Mouse (Mus musculus) hindbrain, embryonic 16.5 days (tissue): ENCODE data around the gene Atcay. TPM values are rescaled to one million over a fixed set of nuclear protein-coding genes. Genes with fewer than 3 reads are reported as not detected.

Source experiments
- ATAC-seq: fragments of 200-750 bp; cut with Nextera tagmentation; 2 replicates; pipeline ENCODE4 v1.8.0; 2017; ENCODE audit warnings: moderate TSS enrichment, moderate library complexity
- H3K27ac ChIP-seq: fragments of 300-500 bp; sonication (generic); 2 replicates; pipeline ENCODE4 v1.5.1; 2014; ENCODE audit warnings: low read depth, mild to moderate bottlenecking, control low read depth, low read length, moderate library complexity
- H3K27me3 ChIP-seq: fragments of 300-500 bp; sonication (generic); replicated peaks from 2 replicates; pipeline ENCODE4 v1.6.1; 2014; ENCODE audit warnings: low read length; ENCODE audit not compliant: control insufficient read depth, insufficient read depth
- H3K36me3 ChIP-seq: fragments of 300-500 bp; sonication (generic); 2 replicates; pipeline ENCODE4 v1.6.1; 2014; ENCODE audit warnings: mild to moderate bottlenecking, low read length, moderate library complexity, mixed read lengths; ENCODE audit not compliant: control insufficient read depth, insufficient read depth
- H3K4me1 ChIP-seq: fragments of 300-500 bp; sonication (generic); 2 replicates; pipeline ENCODE4 v1.6.1; 2014; ENCODE audit warnings: low read depth, low read length; ENCODE audit not compliant: control insufficient read depth, insufficient read depth
- H3K4me2 ChIP-seq: fragments of 300-500 bp; sonication (generic); 2 replicates; pipeline ENCODE4 v1.6.1; 2014; ENCODE audit warnings: mild to moderate bottlenecking, low read length, control low read depth, moderate library complexity
- H3K4me3 ChIP-seq: fragments of 300-500 bp; sonication (generic); 2 replicates; pipeline ENCODE4 v1.5.1; 2014; ENCODE audit warnings: mild to moderate bottlenecking, low read length, control low read depth, moderate library complexity
- H3K9ac ChIP-seq: fragments of 300-500 bp; sonication (generic); 2 replicates; pipeline ENCODE4 v1.6.1; 2014; ENCODE audit warnings: low read depth, mild to moderate bottlenecking, control low read depth, low read length, moderate library complexity
- H3K9me3 ChIP-seq: fragments of 300-500 bp; sonication (generic); 2 replicates; pipeline ENCODE4 v1.6.1; 2014; ENCODE audit warnings: mild to moderate bottlenecking, low read length, moderate library complexity; ENCODE audit not compliant: control insufficient read depth
- WGBS: fragments of 180-500 bp; shearing (Covaris S2); extraction: QIAGEN DNeasy Blood & Tissue Kit; methylation state at CpG from one replicate; pipeline ENCODE4 v1.1.7; 2014; 5-methylcytosine and 5-hydroxymethylcytosine counted together
- polyA plus RNA-seq: library from polyadenylated mRNA; unstranded; fragments of >200 nt; fragmentation: Nextera tagmentation; extraction: Ambion mirVana; gene quantifications from 2 replicates; pipeline ENCODE4 v1.2.1, GENCODE M21; 2015

Atcay gene
- polyA plus RNA-seq = 85.0 and 85.6 TPM in 2 replicates

- Histone ChIP-seq H3K36me3 (peaks cover 3% of the 10 kb centered on the region; the same call in 1 of the 2 replicates), H3K27ac (peak within 1 kb of the TSS; percentile 85), H3K4me3 (peak within 1 kb of the TSS; percentile 64), H3K9me3 (no peaks in the 10 kb centered on the region), H3K27me3 (no peaks in the 10 kb centered on the region), H3K4me1 (peaks cover 33% of the 10 kb centered on the region), H3K4me2 (peak within 1 kb of the TSS; percentile 55), H3K9ac (peak within 1 kb of the TSS; percentile 79)
- WGBS = 5% methylated on average over 27 of the region's 27 CpGs
- ATAC-seq = peak; percentile 89
Measured at GRCm38 (mm10) chr10:81230438-81231332, at the start of gene Atcay. Gene Atcay, minus strand, starts transcription at chr10:81230833.

- Histone ChIP-seq H3K36me3 (no peaks in the 10 kb centered on the region), H3K4me3 (no peak overlapping the region), H3K27me3 (peaks cover 5% of the 10 kb centered on the region), H3K27ac (no peak overlapping the region), H3K9ac (no peak overlapping the region), H3K4me2 (no peak overlapping the region), H3K4me1 (no peaks in the 10 kb centered on the region), H3K9me3 (no peaks in the 10 kb centered on the region; the same call in 1 of the 2 replicates)
- 51% methylated on average over 10 of the region's 10 CpGs for WGBS
- ATAC-seq = no peak
Measured at GRCm38 (mm10) chr10:81279496-81279895, 48.9 kb upstream of the Atcay start.

- H3K9me3 ChIP-seq = no peaks in the 10 kb centered on the region; the same call in 1 of the 2 replicates
- 77% methylated on average over 22 of the region's 22 CpGs for WGBS
- ATAC-seq = no peak
Measured at GRCm38 (mm10) chr10:81277676-81278075, 47.0 kb upstream of the Atcay start.

GRCm38 (mm10) chr10:81273842-81274241 lies 43.2 kb upstream of the Atcay start:
- Histone ChIP-seq H3K27ac (no peak overlapping the region), H3K9ac (no peak overlapping the region), H3K4me1 (peaks cover 7% of the 10 kb centered on the region), H3K36me3 (peaks cover 27% of the 10 kb centered on the region), H3K27me3 (no peaks in the 10 kb centered on the region), H3K4me2 (no peak overlapping the region), H3K4me3 (no peak overlapping the region), H3K9me3 (no peaks in the 10 kb centered on the region; the same call in 1 of the 2 replicates)
- 92% methylated on average over 19 of the region's 19 CpGs for WGBS
- no peak for ATAC-seq

More at GRCm38 (mm10) chr10:81277676-81278075, 47.0 kb upstream of the Atcay start:
- Histone ChIP-seq H3K36me3 (peaks cover 9% of the 10 kb centered on the region), H3K4me2 (no peak overlapping the region), H3K9ac (no peak overlapping the region), H3K27me3 (no peaks in the 10 kb centered on the region), H3K4me1 (no peaks in the 10 kb centered on the region), H3K4me3 (no peak overlapping the region), H3K27ac (no peak overlapping the region)

GRCm38 (mm10) chr10:81272356-81272755 lies 41.7 kb upstream of the Atcay start:
- no peak for ATAC-seq
- Histone ChIP-seq H3K27me3 (no peaks in the 10 kb centered on the region), H3K9ac (no peak overlapping the region), H3K9me3 (no peaks in the 10 kb centered on the region; the same call in 1 of the 2 replicates), H3K36me3 (peaks cover 27% of the 10 kb centered on the region), H3K4me2 (no peak overlapping the region), H3K27ac (no peak overlapping the region), H3K4me1 (peaks cover 12% of the 10 kb centered on the region), H3K4me3 (no peak overlapping the region)
- WGBS = 94% methylated on average over 20 of the region's 21 CpGs

- H3K27ac ChIP-seq = no peak overlapping the region
- peaks cover 34% of the 10 kb centered on the region for H3K36me3 ChIP-seq
- no peaks in the 10 kb centered on the region for H3K27me3 ChIP-seq
- no peak for ATAC-seq
- peak overlapping the region; percentile 74 for H3K9ac ChIP-seq
- peak overlapping the region; percentile 50 for H3K4me3 ChIP-seq
- H3K4me2 ChIP-seq = peak overlapping the region; percentile 78
- 87% methylated on average over 16 of the region's 16 CpGs for WGBS
- H3K4me1 ChIP-seq = peaks cover 21% of the 10 kb centered on the region
- no peaks in the 10 kb centered on the region for H3K9me3 ChIP-seq
Measured at GRCm38 (mm10) chr10:81268643-81269412, 38.2 kb upstream of the Atcay start.

- peak overlapping the region; percentile 74 for H3K9ac ChIP-seq
- no peaks in the 10 kb centered on the region for H3K9me3 ChIP-seq
- peaks cover 21% of the 10 kb centered on the region for H3K4me1 ChIP-seq
- 4% methylated on average over 23 of the region's 23 CpGs for WGBS
- peak overlapping the region; percentile 50 for H3K4me3 ChIP-seq
- H3K27me3 ChIP-seq = no peaks in the 10 kb centered on the region
- H3K36me3 ChIP-seq = peaks cover 28% of the 10 kb centered on the region
- ATAC-seq = peak; percentile 53
- H3K27ac ChIP-seq = no peak overlapping the region
- peak overlapping the region; percentile 78 for H3K4me2 ChIP-seq
Measured at GRCm38 (mm10) chr10:81268056-81268455, 37.4 kb upstream of the Atcay start.

GRCm38 (mm10) chr10:81266211-81267105 lies 35.8 kb upstream of the Atcay start, which contains the start of the genes Mrpl54 and Apba3:
Gene Mrpl54, minus strand, starts transcription at chr10:81266934.
Gene Apba3, plus strand, starts transcription at chr10:81266960.
- H3K4me2 ChIP-seq = peak within 1 kb of the TSS; percentile 78
- peak within 1 kb of the TSS; percentile 94 for H3K27ac ChIP-seq
- H3K36me3 ChIP-seq = peaks cover 14% of the 10 kb centered on the region
- no peaks in the 10 kb centered on the region for H3K27me3 ChIP-seq
- peak within 1 kb of the TSS; percentile 79 for H3K4me3 ChIP-seq
- peak within 1 kb of the TSS; percentile 89 for H3K9ac ChIP-seq
- peak; percentile 95 for ATAC-seq
- WGBS = under 1% methylated on average over 48 of the region's 48 CpGs
- H3K9me3 ChIP-seq = no peaks in the 10 kb centered on the region
- H3K4me1 ChIP-seq = peaks cover 21% of the 10 kb centered on the region
